In genomic region chr3:139867030-139867429, GRCm38 (mm10) we compare ENCODE assay signal across 16 mouse cellular contexts.
DNase-seq lines count a peak whose midpoint lies in the region; ATAC-seq lines count a peak whose summit lies in the region.
"Had no signal": no experiment of that assay in that cellular context is flagged by ENCODE, and none has a peak within 500 bp of the region (broad histone marks: within the 10 kb centered on the region; RNA-seq: fewer than 3 reads in every experiment).

No protein-coding gene starts in this region.

- H3K4me2 ChIP-seq in forebrain, embryonic 11.5 days (ENCODE audit: low read depth, low read length, severe bottlenecking), result no peak overlapping the region
- H3K4me2 ChIP-seq in midbrain, embryonic 13.5 days (replicated peaks), result no peak overlapping the region
- H3K4me2 ChIP-seq: liver, embryonic 13.5 days; stomach, embryonic 15.5 days had no signal

- H3K4me1 ChIP-seq in forebrain, embryonic 11.5 days (replicated peaks; ENCODE audit: control insufficient read depth, insufficient read depth, low read length), result no peaks in the 10 kb centered on the region
- H3K4me1 ChIP-seq in forebrain, embryonic 10.5 days, result peaks cover 6% of the 10 kb centered on the region
- no peaks in the 10 kb centered on the region for H3K4me1 ChIP-seq in midbrain, embryonic 13.5 days (replicated peaks)
- H3K4me1 ChIP-seq in midbrain, embryonic 10.5 days, result no peaks in the 10 kb centered on the region
- H3K4me1 ChIP-seq: liver, embryonic 13.5 days; stomach, embryonic 15.5 days had no signal

- H3K27ac ChIP-seq in forebrain, embryonic 11.5 days (ENCODE audit: low read depth, low read length), result no peak overlapping the region
- H3K27ac ChIP-seq in forebrain, embryonic 10.5 days, result no peak overlapping the region
- no peak overlapping the region for H3K27ac ChIP-seq in midbrain, embryonic 13.5 days
- H3K27ac ChIP-seq in midbrain, embryonic 10.5 days (replicated peaks), result no peak overlapping the region
- H3K27ac ChIP-seq: liver, embryonic 13.5 days; stomach, embryonic 15.5 days had no signal

- H3K9ac ChIP-seq in forebrain, embryonic 11.5 days (ENCODE audit: low read length), result no peak overlapping the region
- no peak overlapping the region for H3K9ac ChIP-seq in midbrain, embryonic 13.5 days (replicated peaks)
- H3K9ac ChIP-seq: liver, embryonic 13.5 days; stomach, embryonic 15.5 days had no signal

- 86% methylated on average over 4 of the region's 4 CpGs for WGBS in forebrain, embryonic 11.5 days
- 88% methylated on average over 4 of the region's 4 CpGs for WGBS in forebrain, embryonic 10.5 days
- 87% methylated on average over 4 of the region's 4 CpGs for WGBS in midbrain, embryonic 13.5 days
- 86% methylated on average over 4 of the region's 4 CpGs for whole genome bisulfite sequencing in midbrain, embryonic 10.5 days

- no peak for DNase-seq in forebrain, embryonic 11.5 days (ENCODE audit: low spot score)
- no peak for DNase-seq in forebrain, embryonic 10.5 days (ENCODE audit: extremely low spot score, low spot score)
- DNase-seq in midbrain, embryonic 10.5 days (ENCODE audit: low spot score), result no peak
- DNase-seq in ZHBTc4 (ENCODE audit: low read depth, low spot score), result peak; percentile 9
- DNase-seq in spleen, adult 18-20 months, result no peak
- DNase-seq in cerebellum, adult 9-10 months, result no peak
- DNase-seq: adrenal gland, adult 2 months; heart, postnatal 36 days; kidney, postnatal 10 days; liver, embryonic 13.5 days; lung, postnatal 4 days; thymus, postnatal 25 days had no signal

- 0 out of 2 replicates have a peak, but pooled peaks have one; percentile 57 for ATAC-seq in forebrain, embryonic 11.5 days (replicated peaks; ENCODE audit: low FRiP score)
- ATAC-seq in midbrain, embryonic 13.5 days, result peak; percentile 45; the same call in 1 of the 2 replicates
- peak; percentile 82 for ATAC-seq in megakaryocyte progenitor cell, adult 5-6 weeks (replicated peaks; ENCODE audit: poor library complexity)
- ATAC-seq: CD4-positive, CD25-positive, alpha-beta regulatory T cell, adult 4 months had no signal

- no peaks in the 10 kb centered on the region for H3K9me3 ChIP-seq in forebrain, embryonic 11.5 days (ENCODE audit: control insufficient read depth, low read length)
- H3K9me3 ChIP-seq in forebrain, embryonic 10.5 days, result no peaks in the 10 kb centered on the region
- no peaks in the 10 kb centered on the region for H3K9me3 ChIP-seq in midbrain, embryonic 13.5 days
- no peaks in the 10 kb centered on the region for H3K9me3 ChIP-seq in midbrain, embryonic 10.5 days (replicated peaks)
- H3K9me3 ChIP-seq: liver, embryonic 13.5 days; stomach, embryonic 15.5 days had no signal

- no peaks in the 10 kb centered on the region for H3K27me3 ChIP-seq in forebrain, embryonic 11.5 days (ENCODE audit: control insufficient read depth, insufficient read depth, low read length)
- H3K27me3 ChIP-seq in forebrain, embryonic 10.5 days (ENCODE audit: poor library complexity, severe bottlenecking), result no peaks in the 10 kb centered on the region
- no peaks in the 10 kb centered on the region for H3K27me3 ChIP-seq in midbrain, embryonic 13.5 days
- H3K27me3 ChIP-seq in midbrain, embryonic 10.5 days (ENCODE audit: low read depth, poor library complexity, severe bottlenecking), result no peaks in the 10 kb centered on the region
- H3K27me3 ChIP-seq: liver, embryonic 13.5 days; stomach, embryonic 15.5 days had no signal

- no peaks in the 10 kb centered on the region for H3K36me3 ChIP-seq in forebrain, embryonic 11.5 days (ENCODE audit: control insufficient read depth, insufficient read depth, low read length)
- H3K36me3 ChIP-seq in forebrain, embryonic 10.5 days (replicated peaks), result no peaks in the 10 kb centered on the region
- H3K36me3 ChIP-seq in midbrain, embryonic 13.5 days, result no peaks in the 10 kb centered on the region
- no peaks in the 10 kb centered on the region for H3K36me3 ChIP-seq in midbrain, embryonic 10.5 days
- H3K36me3 ChIP-seq: liver, embryonic 13.5 days; stomach, embryonic 15.5 days had no signal

- no peak overlapping the region for H3K4me3 ChIP-seq in forebrain, embryonic 11.5 days (ENCODE audit: low read depth, low read length)
- no peak overlapping the region for H3K4me3 ChIP-seq in forebrain, embryonic 10.5 days
- H3K4me3 ChIP-seq in midbrain, embryonic 13.5 days (replicated peaks), result no peak overlapping the region
- no peak overlapping the region for H3K4me3 ChIP-seq in midbrain, embryonic 10.5 days
- H3K4me3 ChIP-seq: liver, embryonic 13.5 days; stomach, embryonic 15.5 days had no signal
